Mouse (Mus musculus) neural tube, postnatal 0 days (tissue): ENCODE results near the gene 1810062G17Rik. TPM values are rescaled to one million over a fixed set of nuclear protein-coding genes. Genes with fewer than 3 reads are reported as not detected.

Experiments
- microRNA-seq: library from miRNA; unstranded; fragments of <30 nt; microRNA quantifications from one replicate; pipeline ENCODE4, GENCODE M21; 2016
- polyA plus RNA-seq: library from polyadenylated mRNA; unstranded; fragments of >200 nt; fragmentation: Nextera tagmentation; extraction: Ambion mirVana; gene quantifications from 2 replicates; pipeline ENCODE4 v1.2.1, GENCODE M21; 2015

Gene 1810062G17Rik
- polyA plus RNA-seq = 0.61 and 1.5 TPM in 2 replicates

DNA sequence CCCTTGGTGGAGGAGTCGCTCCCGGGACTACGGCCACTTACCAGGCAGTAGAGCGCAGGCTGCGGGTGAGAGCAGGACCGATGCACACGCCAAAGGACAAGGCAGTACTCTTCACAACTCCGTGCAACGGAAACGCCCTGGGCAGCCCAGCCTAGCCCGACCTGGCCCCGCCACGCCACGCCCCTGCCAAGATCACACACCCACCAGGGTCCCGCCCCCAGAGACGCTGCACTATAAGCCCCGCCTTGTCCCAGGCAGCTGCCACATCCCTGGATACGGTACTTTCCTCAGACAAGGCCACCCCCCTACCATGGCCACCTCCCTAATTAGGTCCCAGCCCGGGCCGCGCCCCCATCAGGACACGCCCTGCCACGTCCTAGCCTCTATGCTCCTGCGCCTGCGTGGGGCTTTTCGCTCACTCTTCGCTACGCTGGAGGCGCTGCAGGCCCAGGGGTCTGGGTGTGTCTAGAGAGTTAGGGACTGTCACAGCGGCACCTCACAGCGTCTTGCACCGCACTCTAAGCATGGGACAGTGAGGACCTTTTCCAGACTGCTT lies at the start of gene 1810062G17Rik, which contains the start of gene Anxa5:
1810062G17Rik (plus strand) TSS at position 406 of the 556 bp plus-strand sequence.
Anxa5 (minus strand) TSS at position 363 of the 556 bp plus-strand sequence.

DNA sequence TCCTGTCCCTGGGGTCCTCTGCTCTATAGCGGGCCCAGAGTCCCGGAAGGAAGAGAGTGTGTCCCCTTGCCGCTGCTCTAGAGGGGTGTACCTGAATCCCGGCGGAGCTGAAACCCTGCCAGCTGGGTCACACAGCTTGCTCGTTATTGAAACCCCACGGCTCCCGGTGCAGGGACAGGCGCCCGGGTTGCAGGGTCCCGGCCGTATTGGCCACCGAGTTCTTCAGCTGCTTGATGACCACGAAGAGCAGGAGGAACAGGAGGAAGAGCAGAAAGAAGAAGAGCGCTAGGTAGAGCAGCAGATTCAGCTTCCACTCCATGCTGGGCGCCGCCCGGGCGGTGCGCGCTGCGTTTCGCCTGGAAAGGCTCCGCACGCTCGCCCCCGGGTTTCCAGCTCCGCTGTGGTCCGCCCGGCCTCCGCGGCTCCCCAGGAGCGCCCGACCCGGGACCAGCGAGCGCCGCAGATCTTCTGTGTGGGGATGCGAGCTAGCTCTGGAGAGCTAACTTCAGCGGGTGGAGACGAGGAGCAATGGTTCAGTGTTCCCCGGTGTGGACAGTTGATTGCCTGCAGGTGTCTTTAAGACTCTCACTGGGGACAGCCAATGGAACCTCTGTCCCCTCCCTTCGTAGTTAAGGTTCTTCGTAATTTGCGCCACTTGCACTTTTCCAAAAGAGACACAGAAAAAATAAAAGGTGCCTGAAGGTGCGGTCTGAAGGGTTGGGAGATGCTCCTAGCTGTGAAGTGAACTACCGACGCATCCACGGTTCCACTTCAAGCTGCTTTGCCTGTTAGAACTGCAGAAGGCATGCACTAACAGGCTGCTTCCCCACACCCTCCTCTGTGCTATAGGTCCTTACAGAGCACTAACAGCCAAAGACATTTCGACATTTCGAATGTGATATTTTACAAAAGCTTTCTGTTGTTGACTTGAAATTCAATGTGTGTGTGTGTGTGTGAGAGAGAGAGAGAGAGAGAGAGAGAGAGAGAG lies 45.6 kb downstream of the 1810062G17Rik start, which contains the start of gene Gm11549:
Gm11549 (minus strand) TSS at position 741 of the 988 bp plus-strand sequence.

Small RNAs within 50 kb of the gene (microRNA-seq; reads per million reads assigned to microRNA genes)
- not detected for gene Mir7009

Other genes with a start within 250 kb of the 1810062G17Rik start
- gene Anxa5, start within 50 bp of the 1810062G17Rik start, polyA plus RNA-seq = 86.6 and 111 TPM in 2 replicates
- 0.41 and 0.89 TPM in 2 replicates for gene Gm11549, start 45.9 kb downstream of the 1810062G17Rik start, polyA plus RNA-seq
- gene Exosc9, start 76.7 kb downstream of the 1810062G17Rik start, polyA plus RNA-seq = 61.0 and 62.7 TPM in 2 replicates
- gene Ccna2, start 96.2 kb downstream of the 1810062G17Rik start, polyA plus RNA-seq = 11.6 and 12.5 TPM in 2 replicates
- gene Bbs7, start 137.5 kb downstream of the 1810062G17Rik start, polyA plus RNA-seq = 17.2 and 18.3 TPM in 2 replicates
- gene Trpc3, start 214.2 kb downstream of the 1810062G17Rik start, polyA plus RNA-seq = 18.6 and 21.0 TPM in 2 replicates